Mouse (Mus musculus): ENCODE measurements around the gene Baiap2l2.

The Baiap2l2 gene

GRCm38 (mm10) chr15:79212750-79213446, 72.4 kb downstream of the Baiap2l2 start:
- DNase-seq (ENCODE audit: low read depth, low spot score): no peak

- no peak for DNase-seq (ENCODE audit: low read depth, low spot score)
Observed at GRCm38 (mm10) chr15:79210357-79210756, 75.0 kb downstream of the Baiap2l2 start.

GRCm38 (mm10) chr15:79208758-79209439, 76.4 kb downstream of the Baiap2l2 start:
- DNase-seq (ENCODE audit: low read depth, low spot score): peak; percentile 38

- peak; percentile 34 for DNase-seq (ENCODE audit: low read depth, low spot score)
Observed at GRCm38 (mm10) chr15:79208211-79208610, 77.1 kb downstream of the Baiap2l2 start.

All from skeletal muscle tissue, adult 2 months (tissue).